Mouse (Mus musculus) liver (tissue): ENCODE data around the gene Tmem92.

Source experiments
- DNase-seq: peaks from one replicate; pipeline ENCODE4 v3.0.0-alpha.2; 2020; ENCODE audit warnings: mixed read lengths

Tmem92 gene

GRCm38 (mm10) chr11:94727306-94727705 is 55.2 kb downstream of the Tmem92 start:
- no peak for DNase-seq
